Mouse (Mus musculus) heart, postnatal 0 days (tissue): ENCODE measurements around the gene Aox2.

Experiments
- CTCF ChIP-seq: IDR thresholded peaks from 2 replicates; pipeline ENCODE4 v1.5.1; 2016; ENCODE audit warnings: antibody characterized with exemption, control low read depth, low read depth
- EP300 ChIP-seq: IDR thresholded peaks from 2 replicates; pipeline ENCODE4 v1.6.1; 2016; ENCODE audit warnings: antibody characterized with exemption, low read depth

GRCm38 (mm10) chr1:58422879-58423278, 144.8 kb downstream of the Aox2 start:
- TF ChIP-seq CTCF (no peak), EP300 (no peak)
